Mouse (Mus musculus) forebrain, embryonic 16.5 days (tissue): ENCODE results near the gene Tsg101. TPM values are rescaled to one million over a fixed set of nuclear protein-coding genes. Genes with fewer than 3 reads are reported as not detected.

Source experiments
- ATAC-seq: fragments of 200-750 bp; cut with Nextera tagmentation; 2 replicates; pipeline ENCODE4 v1.8.0; 2017; ENCODE audit warnings: mild to moderate bottlenecking, moderate library complexity
- H3K27ac ChIP-seq: fragments of 300-500 bp; sonication (generic); 2 replicates; pipeline ENCODE4 v1.5.1; 2014; ENCODE audit warnings: low read length, control low read depth
- H3K27me3 ChIP-seq: fragments of 300-500 bp; sonication (generic); replicated peaks from 2 replicates; pipeline ENCODE4 v1.6.1; 2014; ENCODE audit warnings: low read length; ENCODE audit not compliant: control insufficient read depth, insufficient read depth
- H3K36me3 ChIP-seq: fragments of 300-500 bp; sonication (generic); 2 replicates; pipeline ENCODE4 v1.6.1; 2014; ENCODE audit not compliant: control insufficient read depth, insufficient read depth
- H3K4me1 ChIP-seq: fragments of 300-500 bp; sonication (generic); replicated peaks from 2 replicates; pipeline ENCODE4 v1.6.1; 2014; ENCODE audit warnings: low read length; ENCODE audit not compliant: control insufficient read depth, insufficient read depth
- H3K4me2 ChIP-seq: fragments of 300-500 bp; sonication (generic); 2 replicates; pipeline ENCODE4 v1.6.1; 2014; ENCODE audit warnings: mild to moderate bottlenecking, low read length, control low read depth
- H3K4me3 ChIP-seq: fragments of 300-500 bp; sonication (generic); replicated peaks from 2 replicates; pipeline ENCODE4 v1.5.1; 2014; ENCODE audit warnings: mild to moderate bottlenecking, low read length, control low read depth
- H3K9ac ChIP-seq: fragments of 300-500 bp; sonication (generic); replicated peaks from 2 replicates; pipeline ENCODE4 v1.6.1; 2014; ENCODE audit warnings: low read depth, low read length, control low read depth
- H3K9me3 ChIP-seq: fragments of 300-500 bp; sonication (generic); 2 replicates; pipeline ENCODE4 v1.6.1; 2016; ENCODE audit warnings: low read length; ENCODE audit not compliant: control insufficient read depth
- WGBS: fragments of 180-500 bp; shearing (Covaris S2); extraction: QIAGEN DNeasy Blood & Tissue Kit; methylation state at CpG from one replicate; pipeline ENCODE4 v1.1.7; 2014; 5-methylcytosine and 5-hydroxymethylcytosine counted together
- polyA plus RNA-seq: library from polyadenylated mRNA; unstranded; fragments of >200 nt; fragmentation: Nextera tagmentation; extraction: Ambion mirVana; gene quantifications from 2 replicates; pipeline ENCODE4 v1.2.1, GENCODE M21; 2015

The Tsg101 gene
- polyA plus RNA-seq, 1 experiment from 2014 or later: 426 TPM

GRCm38 (mm10) chr7:46934788-46935187 lies 15.0 kb upstream of the Tsg101 start:
- no peaks in the 10 kb centered on the region for H3K9me3 ChIP-seq
- WGBS: 88% methylated on average over 8 of the region's 8 CpGs
- H3K4me1 ChIP-seq: no peaks in the 10 kb centered on the region
- H3K27me3 ChIP-seq: no peaks in the 10 kb centered on the region
- no peak for ATAC-seq
- no peak overlapping the region for H3K9ac ChIP-seq
- no peak overlapping the region for H3K4me3 ChIP-seq
- peaks cover 17% of the 10 kb centered on the region for H3K36me3 ChIP-seq
- no peak overlapping the region for H3K27ac ChIP-seq
- H3K4me2 ChIP-seq: no peak overlapping the region

- H3K9ac ChIP-seq: no peak overlapping the region
- no peaks in the 10 kb centered on the region for H3K27me3 ChIP-seq
- H3K4me3 ChIP-seq: no peak overlapping the region
- WGBS: 96% methylated on average over 3 of the region's 3 CpGs
- H3K36me3 ChIP-seq: peaks cover 9% of the 10 kb centered on the region
- H3K4me2 ChIP-seq: no peak overlapping the region
- ATAC-seq: no peak
- no peaks in the 10 kb centered on the region for H3K4me1 ChIP-seq
- no peaks in the 10 kb centered on the region for H3K9me3 ChIP-seq
- H3K27ac ChIP-seq: no peak overlapping the region
Observed at GRCm38 (mm10) chr7:46931370-46931769, 11.6 kb upstream of the Tsg101 start.

- Histone ChIP-seq H3K4me3 (no peak overlapping the region), H3K9me3 (no peaks in the 10 kb centered on the region), H3K4me1 (no peaks in the 10 kb centered on the region), H3K36me3 (peaks cover 2% of the 10 kb centered on the region), H3K27ac (no peak overlapping the region), H3K27me3 (no peaks in the 10 kb centered on the region), H3K9ac (no peak overlapping the region), H3K4me2 (no peak overlapping the region)
- WGBS: 93% methylated on average over 5 of the region's 5 CpGs
- ATAC-seq: no peak
Observed at GRCm38 (mm10) chr7:46928291-46928690, 8.5 kb upstream of the Tsg101 start.

- Histone ChIP-seq H3K27ac (no peak overlapping the region), H3K27me3 (no peaks in the 10 kb centered on the region), H3K9me3 (no peaks in the 10 kb centered on the region), H3K4me3 (no peak overlapping the region), H3K4me2 (no peak overlapping the region), H3K4me1 (peaks cover 20% of the 10 kb centered on the region), H3K36me3 (peaks cover 2% of the 10 kb centered on the region; the same call in 1 of the 2 replicates), H3K9ac (no peak overlapping the region)
- 76% methylated on average over 4 of the region's 4 CpGs for WGBS
- no peak for ATAC-seq
Observed at GRCm38 (mm10) chr7:46922075-46922474, 2.3 kb upstream of the Tsg101 start.

GRCm38 (mm10) chr7:46918678-46919371 lies 944 bp downstream of the Tsg101 start:
- Histone ChIP-seq H3K36me3 (peaks cover 2% of the 10 kb centered on the region), H3K9ac (peak overlapping the region; percentile 89), H3K4me2 (peak overlapping the region; percentile 90), H3K9me3 (no peaks in the 10 kb centered on the region), H3K4me1 (peaks cover 28% of the 10 kb centered on the region), H3K27ac (no peak overlapping the region; the same call in 1 of the 2 replicates), H3K27me3 (no peaks in the 10 kb centered on the region), H3K4me3 (peak overlapping the region; percentile 99)
- whole genome bisulfite sequencing: 19% methylated on average over 13 of the region's 13 CpGs
- ATAC-seq: no peak

GRCm38 (mm10) chr7:46916376-46916775 lies 3.4 kb downstream of the Tsg101 start:
- no peak overlapping the region for H3K4me3 ChIP-seq
- no peak overlapping the region for H3K27ac ChIP-seq
- ATAC-seq: no peak
- H3K9me3 ChIP-seq: no peaks in the 10 kb centered on the region
- no peak overlapping the region for H3K9ac ChIP-seq
- H3K36me3 ChIP-seq: peaks cover 10% of the 10 kb centered on the region
- no peak overlapping the region for H3K4me2 ChIP-seq
- no peaks in the 10 kb centered on the region for H3K27me3 ChIP-seq
- H3K4me1 ChIP-seq: peaks cover 28% of the 10 kb centered on the region
- WGBS: 89% methylated on average over 3 of the region's 3 CpGs

GRCm38 (mm10) chr7:46911250-46911649 lies 8.5 kb downstream of the Tsg101 start:
- Histone ChIP-seq H3K4me3 (no peak overlapping the region), H3K36me3 (peaks cover 41% of the 10 kb centered on the region)
- 91% methylated on average over 3 of the region's 3 CpGs for WGBS

GRCm38 (mm10) chr7:46899343-46899742 lies 20.4 kb downstream of the Tsg101 start:
- H3K36me3 ChIP-seq: peaks cover 37% of the 10 kb centered on the region
- H3K9me3 ChIP-seq: no peaks in the 10 kb centered on the region
- ATAC-seq: no peak
- H3K27me3 ChIP-seq: no peaks in the 10 kb centered on the region
- no peak overlapping the region for H3K4me2 ChIP-seq
- no peaks in the 10 kb centered on the region for H3K4me1 ChIP-seq
- no peak overlapping the region for H3K4me3 ChIP-seq
- H3K9ac ChIP-seq: no peak overlapping the region
- WGBS: 87% methylated on average over 3 of the region's 3 CpGs
- no peak overlapping the region for H3K27ac ChIP-seq

More at GRCm38 (mm10) chr7:46911250-46911649, 8.5 kb downstream of the Tsg101 start:
- no peak overlapping the region for H3K4me2 ChIP-seq
- H3K9me3 ChIP-seq: no peaks in the 10 kb centered on the region
- no peak overlapping the region for H3K27ac ChIP-seq
- no peaks in the 10 kb centered on the region for H3K27me3 ChIP-seq
- no peaks in the 10 kb centered on the region; the same call in 1 of the 2 replicates for H3K4me1 ChIP-seq
- no peak for ATAC-seq
- H3K9ac ChIP-seq: no peak overlapping the region

- no peaks in the 10 kb centered on the region for H3K27me3 ChIP-seq
- peaks cover 44% of the 10 kb centered on the region for H3K36me3 ChIP-seq
- H3K9ac ChIP-seq: no peak overlapping the region
- no peak overlapping the region for H3K4me2 ChIP-seq
- no peaks in the 10 kb centered on the region for H3K9me3 ChIP-seq
- WGBS: 85% methylated on average over 3 of the region's 3 CpGs
- no peak overlapping the region for H3K4me3 ChIP-seq
- no peak overlapping the region for H3K27ac ChIP-seq
- no peaks in the 10 kb centered on the region for H3K4me1 ChIP-seq
- no peak for ATAC-seq
Observed at GRCm38 (mm10) chr7:46895511-46895910, 24.3 kb downstream of the Tsg101 start.
